Mouse (Mus musculus): Measurements from ENCODE around the gene Gns.

The Gns gene

GRCm38 (mm10) chr10:121429089-121429488 lies 64.2 kb downstream of the Gns start:
- intact Hi-C loops (cut with DNase I) = no loop called here

- intact Hi-C loops (cut with DNase I) = no loop called here
These were observed 64.7 kb downstream of the Gns start for GRCm38 (mm10) chr10:121429581-121429980.

DNA sequence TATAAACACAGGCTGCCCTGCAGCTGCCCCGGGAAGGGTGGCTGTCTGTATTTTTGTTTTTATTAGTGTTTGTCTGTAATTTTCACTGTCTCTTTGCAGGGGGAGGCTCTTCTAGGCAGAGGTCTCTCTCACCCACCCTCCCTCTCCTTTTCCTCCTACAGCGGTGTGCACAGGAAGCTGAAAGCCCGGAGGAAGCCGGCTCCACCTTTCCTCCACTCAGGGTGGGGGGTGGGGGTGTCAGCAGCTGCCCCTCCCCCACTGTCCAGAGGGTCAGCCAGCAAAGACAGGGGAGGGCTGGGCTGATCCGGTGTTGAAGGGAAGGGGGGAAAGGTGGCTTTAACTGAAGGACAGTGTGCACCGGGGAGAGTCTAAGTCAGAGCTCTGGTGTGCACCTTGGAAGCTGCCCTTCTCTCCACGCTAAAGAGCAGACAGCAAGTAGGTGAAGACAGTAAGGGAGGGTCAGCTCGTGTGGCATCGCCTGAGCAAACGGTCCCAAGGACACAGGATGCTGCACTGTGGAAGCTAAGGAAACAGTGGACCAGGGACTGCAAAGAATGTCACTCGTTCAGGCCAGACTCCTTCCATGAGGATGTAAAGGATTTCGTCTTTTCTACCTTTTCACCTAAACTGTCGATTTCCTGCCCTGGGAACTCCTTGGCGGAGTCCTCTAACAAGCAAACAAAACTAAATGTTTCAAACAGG lies 65.2 kb downstream of the Gns start:
- intact Hi-C loops (cut with DNase I) = loop anchor here (5.0 kb wide), 1 partner anchor 47 kb away; the partner anchor contains the start of gene Rassf3

- intact Hi-C loops (cut with DNase I) = loop anchor here (5.0 kb wide), 1 partner anchor 46 kb away; the partner anchor contains the start of gene Rassf3
These were observed 66.1 kb downstream of the Gns start for GRCm38 (mm10) chr10:121430764-121431540.

DNA sequence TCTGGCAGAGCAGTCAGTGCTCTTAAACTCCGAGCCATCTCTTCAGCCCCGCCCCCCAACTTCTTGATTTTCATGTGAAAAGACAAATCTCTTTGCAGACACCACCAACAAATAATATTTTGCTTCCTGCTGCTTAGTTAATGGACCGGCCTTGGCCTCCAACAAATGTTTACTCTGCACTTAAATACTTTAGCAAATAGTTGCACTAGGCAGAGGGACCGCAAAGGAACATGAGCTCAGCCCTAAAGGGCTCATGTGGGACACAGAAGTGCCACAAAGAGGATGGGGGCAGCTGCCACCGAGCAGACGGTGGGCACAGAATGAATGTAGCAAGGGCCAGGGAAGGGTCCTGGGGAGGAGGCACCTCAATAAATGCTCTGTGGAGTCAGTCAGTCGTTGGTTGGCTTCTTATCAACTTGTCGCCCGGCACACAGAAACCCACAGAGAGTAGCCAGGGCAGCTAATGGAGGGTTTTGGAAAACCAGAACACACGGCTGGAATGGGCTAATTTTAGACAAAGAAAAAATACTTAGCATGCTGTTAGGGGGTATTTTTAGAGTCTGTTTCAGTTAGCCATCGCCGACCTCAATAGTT lies 67.2 kb downstream of the Gns start:
- intact Hi-C loops (cut with DNase I) = loop anchor here (5.0 kb wide), 1 partner anchor 45 kb away; the partner anchor contains the start of gene Rassf3

DNA sequence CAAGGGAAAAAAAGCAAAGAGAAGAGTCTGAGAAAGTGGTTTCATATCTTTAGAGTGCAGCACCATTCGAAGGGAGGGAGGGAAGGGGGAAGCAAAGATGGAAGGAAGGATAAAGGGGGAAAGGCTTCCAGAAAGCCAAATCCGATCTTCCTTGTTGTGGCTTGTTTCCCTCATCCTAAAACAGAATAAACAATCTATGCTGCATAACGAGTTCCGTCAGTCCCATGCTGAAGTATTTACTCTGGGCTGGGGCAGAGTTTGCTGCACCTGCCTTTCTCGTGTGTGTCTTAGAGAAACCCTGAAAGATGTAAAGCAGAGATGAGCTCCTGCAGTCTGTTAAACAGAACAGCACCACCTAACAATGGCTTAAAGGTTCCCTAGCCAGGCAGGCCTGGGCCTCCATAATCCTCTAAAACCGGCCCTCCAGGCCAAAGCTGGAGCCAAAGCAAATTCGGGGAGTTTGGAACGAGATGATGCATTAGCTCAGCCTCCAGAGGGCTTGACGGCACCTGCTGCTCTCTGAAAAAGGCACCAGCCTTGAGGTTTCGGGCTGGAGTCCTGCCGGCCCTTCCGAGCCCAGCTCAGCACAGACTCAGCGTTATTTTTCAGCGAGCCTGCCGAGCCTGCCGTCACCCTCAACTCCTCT lies 67.9 kb downstream of the Gns start:
- intact Hi-C loops (cut with DNase I) = loop anchor here (5.0 kb wide), 1 partner anchor 45 kb away; the partner anchor contains the start of gene Rassf3

DNA sequence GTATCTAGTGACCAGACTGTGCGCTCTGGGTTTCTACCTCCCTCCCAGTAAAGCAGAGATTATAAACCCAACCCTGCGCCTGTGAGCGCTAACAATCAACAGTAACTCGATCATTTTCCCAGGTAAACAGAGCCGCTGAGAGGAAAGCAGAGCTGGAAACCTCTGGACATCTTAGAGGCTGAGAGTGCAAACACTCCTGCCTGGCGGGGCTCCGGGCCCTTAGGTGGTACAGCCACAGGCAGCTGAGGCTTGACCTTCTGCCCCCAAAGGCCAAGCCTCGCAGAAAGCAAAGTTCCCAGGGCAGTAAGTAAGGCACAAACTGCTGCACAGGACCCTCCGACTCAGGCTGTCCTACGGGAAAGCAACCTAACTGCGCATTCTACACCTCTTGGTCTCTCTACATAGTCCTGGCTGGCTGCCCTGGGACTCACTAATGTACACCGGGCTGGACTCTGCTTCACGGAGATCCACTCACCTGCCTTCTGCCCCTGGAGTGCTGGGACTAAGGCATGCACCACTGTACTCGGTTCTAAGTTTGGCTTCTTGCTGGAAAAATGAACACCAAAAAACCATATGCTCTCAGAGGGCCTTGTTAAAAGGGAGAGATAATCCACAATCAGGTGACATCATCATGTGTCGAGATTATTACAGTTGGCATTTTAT lies 69.7 kb downstream of the Gns start:
- intact Hi-C loops (cut with DNase I) = loop anchor here (5.0 kb wide), 1 partner anchor 43 kb away; the partner anchor contains the start of gene Rassf3

DNA sequence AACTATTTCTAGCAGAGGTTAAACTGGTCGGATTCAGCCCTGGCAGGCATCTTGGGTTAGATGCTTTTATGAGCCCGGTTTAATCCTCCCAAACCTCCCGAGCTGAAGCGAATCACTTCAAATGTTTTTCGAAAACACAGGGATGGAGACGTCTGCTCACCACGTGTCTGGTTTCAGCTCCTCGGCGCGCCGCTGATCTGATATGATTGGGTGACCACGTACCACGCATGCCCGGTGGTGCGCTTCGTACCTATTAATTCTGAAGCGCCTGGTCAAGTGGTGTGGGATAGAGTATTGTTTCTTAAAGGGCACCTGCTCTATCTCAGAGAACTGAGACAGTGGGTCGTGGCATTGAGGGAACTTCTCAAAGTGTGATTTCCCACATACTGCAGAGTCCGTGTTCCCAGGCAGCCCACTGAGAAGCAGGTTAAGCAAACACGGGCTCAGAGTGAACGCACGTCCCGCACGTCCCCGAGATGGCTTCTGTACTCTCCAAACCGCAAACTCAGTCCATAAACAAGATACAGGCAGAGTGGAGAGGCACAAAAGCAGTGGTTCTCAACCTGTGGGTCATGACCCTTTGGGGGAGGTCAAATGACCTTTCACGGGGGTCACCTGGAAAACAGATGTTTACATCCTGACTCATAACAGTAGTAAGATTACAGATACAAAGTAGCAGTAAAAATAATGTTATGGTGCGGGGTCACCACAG lies 70.8 kb downstream of the Gns start:
- intact Hi-C loops (cut with DNase I) = no loop called here

- intact Hi-C loops (cut with DNase I) = no loop called here
These were observed 71.4 kb downstream of the Gns start for GRCm38 (mm10) chr10:121436258-121436645.

GRCm38 (mm10) chr10:121436693-121437092 lies 71.8 kb downstream of the Gns start:
- intact Hi-C loops (cut with DNase I) = no loop called here

DNA sequence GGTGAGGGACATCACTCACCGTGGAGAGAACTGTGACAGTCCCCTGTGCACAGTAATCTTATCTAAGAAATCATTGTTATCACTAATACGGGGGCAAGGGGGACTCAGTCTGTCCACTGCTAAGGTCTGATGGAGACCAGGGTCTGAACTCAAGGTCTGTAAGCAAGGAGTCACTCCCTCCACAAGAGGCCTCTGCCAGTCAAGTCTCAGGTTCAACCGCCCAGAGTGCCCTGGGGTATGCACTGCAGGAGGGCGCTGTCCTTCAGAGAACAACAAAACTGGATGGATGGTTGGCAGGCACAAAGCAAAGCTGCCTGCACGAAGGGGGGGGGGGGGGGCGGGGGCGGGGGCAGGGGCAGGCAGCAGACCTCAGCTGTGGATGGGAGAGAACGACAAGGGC lies 73.2 kb downstream of the Gns start:
- intact Hi-C loops (cut with DNase I) = no loop called here

GRCm38 (mm10) chr10:121439310-121439731 lies 74.4 kb downstream of the Gns start:
- intact Hi-C loops (cut with DNase I) = no loop called here

- intact Hi-C loops (cut with DNase I) = no loop called here
These were observed 78.9 kb downstream of the Gns start for GRCm38 (mm10) chr10:121443791-121444190.

- intact Hi-C loops (cut with DNase I) = no loop called here
These were observed 79.3 kb downstream of the Gns start for GRCm38 (mm10) chr10:121444198-121444597.

GRCm38 (mm10) chr10:121445808-121446207 lies 80.9 kb downstream of the Gns start:
- intact Hi-C loops (cut with DNase I) = no loop called here

Data from adrenal gland (tissue).